In genomic region chr1:51888046-51888813, GRCm38 (mm10) we compare ENCODE assay signal across 13 mouse cellular contexts. TPM values are rescaled to one million over a fixed set of nuclear protein-coding genes. Genes with fewer than 3 reads are reported as not detected.
A peak's percentile ranks its signal among the peaks of the same experiment; 100 is the strongest.
DNase-seq lines count a peak whose midpoint lies in the region; ATAC-seq lines count a peak whose summit lies in the region.
"Had no signal": no experiment of that assay in that cellular context is flagged by ENCODE, and none has a peak within 500 bp of the region (broad histone marks: within the 10 kb centered on the region; RNA-seq: fewer than 3 reads in every experiment).

No protein-coding gene starts in this region.

- no peaks in the 10 kb centered on the region for H3K27me3 ChIP-seq in forebrain, embryonic 10.5 days (ENCODE audit: poor library complexity, severe bottlenecking)
- H3K27me3 ChIP-seq in forebrain, embryonic 16.5 days (replicated peaks; ENCODE audit: control insufficient read depth, insufficient read depth, low read length) = no peaks in the 10 kb centered on the region
- H3K27me3 ChIP-seq in neural tube, embryonic 11.5 days (ENCODE audit: control insufficient read depth, insufficient read depth, low read length) = no peaks in the 10 kb centered on the region
- H3K27me3 ChIP-seq in hindbrain, embryonic 16.5 days (replicated peaks; ENCODE audit: control insufficient read depth, insufficient read depth, low read length) = no peaks in the 10 kb centered on the region

- H3K4me2 ChIP-seq in forebrain, embryonic 16.5 days (ENCODE audit: low read length) = no peak overlapping the region
- H3K4me2 ChIP-seq in neural tube, embryonic 11.5 days (ENCODE audit: low read depth) = no peak overlapping the region
- H3K4me2 ChIP-seq in hindbrain, embryonic 16.5 days (ENCODE audit: low read length) = no peak overlapping the region

- ATAC-seq in forebrain, embryonic 16.5 days = no peak
- ATAC-seq in neural tube, embryonic 11.5 days (ENCODE audit: insufficient read depth, low FRiP score, low TSS enrichment) = peak; percentile 64
- peak; percentile 62; the same call in 1 of the 2 replicates for ATAC-seq in hindbrain, embryonic 16.5 days
- ATAC-seq in erythroblast, adult 5-6 weeks (replicated peaks; ENCODE audit: low FRiP score, poor library complexity, severe bottlenecking) = no peak
- ATAC-seq: liver, postnatal 0 days had no signal

- peaks cover 1% of the 10 kb centered on the region; the same call in 1 of the 2 replicates for H3K36me3 ChIP-seq in forebrain, embryonic 10.5 days (replicated peaks)
- H3K36me3 ChIP-seq in forebrain, embryonic 16.5 days (ENCODE audit: control insufficient read depth, insufficient read depth) = no peaks in the 10 kb centered on the region
- no peaks in the 10 kb centered on the region for H3K36me3 ChIP-seq in neural tube, embryonic 11.5 days (ENCODE audit: control insufficient read depth, insufficient read depth, low read length)
- H3K36me3 ChIP-seq in hindbrain, embryonic 16.5 days (ENCODE audit: control insufficient read depth, insufficient read depth, low read length) = no peaks in the 10 kb centered on the region

- WGBS in forebrain, embryonic 10.5 days = 87% methylated on average over 9 of the region's 9 CpGs
- WGBS in forebrain, embryonic 16.5 days = 82% methylated on average over 9 of the region's 9 CpGs
- WGBS in neural tube, embryonic 11.5 days = 51% methylated on average over 9 of the region's 9 CpGs
- WGBS in hindbrain, embryonic 16.5 days = 62% methylated on average over 9 of the region's 9 CpGs

- H3K4me1 ChIP-seq in forebrain, embryonic 10.5 days = peaks cover 21% of the 10 kb centered on the region
- peaks cover 8% of the 10 kb centered on the region; the same call in 1 of the 2 replicates for H3K4me1 ChIP-seq in forebrain, embryonic 16.5 days (replicated peaks; ENCODE audit: control insufficient read depth, insufficient read depth, low read length)
- peaks cover 10% of the 10 kb centered on the region; the same call in 1 of the 2 replicates for H3K4me1 ChIP-seq in neural tube, embryonic 11.5 days (ENCODE audit: control insufficient read depth, insufficient read depth, low read length)
- H3K4me1 ChIP-seq in hindbrain, embryonic 16.5 days (ENCODE audit: control insufficient read depth, insufficient read depth, low read depth, low read length) = peaks cover 9% of the 10 kb centered on the region

- no peaks in the 10 kb centered on the region for H3K9me3 ChIP-seq in forebrain, embryonic 10.5 days
- H3K9me3 ChIP-seq in forebrain, embryonic 16.5 days (ENCODE audit: control insufficient read depth, low read length) = no peaks in the 10 kb centered on the region
- H3K9me3 ChIP-seq in neural tube, embryonic 11.5 days (ENCODE audit: control insufficient read depth, low read length) = no peaks in the 10 kb centered on the region
- H3K9me3 ChIP-seq in hindbrain, embryonic 16.5 days (ENCODE audit: control insufficient read depth, low read length) = no peaks in the 10 kb centered on the region

- DNase-seq in forebrain, embryonic 10.5 days (ENCODE audit: extremely low spot score, low spot score) = no peak
- peak; percentile 29 for DNase-seq in neural tube, embryonic 11.5 days (ENCODE audit: low spot score)
- no peak for DNase-seq in neural tube, embryonic 10.5 days (ENCODE audit: extremely low spot score, low spot score)
- DNase-seq in layer of hippocampus, adult 8-10 months (ENCODE audit: low spot score in 2 of 2) = no peak
- no peak for DNase-seq in right cerebral cortex, postnatal 10 days (ENCODE audit: low spot score in 2 of 2)
- DNase-seq: cerebellum, adult 9-10 months; heart, adult 2 months; kidney, adult 9 months; liver, postnatal 0 days; lung, postnatal 4 days had no signal

- H3K4me3 ChIP-seq in forebrain, embryonic 10.5 days = no peak overlapping the region
- H3K4me3 ChIP-seq in forebrain, embryonic 16.5 days (replicated peaks; ENCODE audit: low read length) = no peak overlapping the region
- H3K4me3 ChIP-seq in neural tube, embryonic 11.5 days (ENCODE audit: low read depth, low read length) = no peak overlapping the region
- no peak overlapping the region for H3K4me3 ChIP-seq in hindbrain, embryonic 16.5 days (ENCODE audit: low read length)
- H3K4me3 ChIP-seq: heart, adult 2 months had no signal

- H3K27ac ChIP-seq in forebrain, embryonic 10.5 days = 0 out of 2 replicates have a peak overlapping the region, but pooled peaks have one; percentile 11
- H3K27ac ChIP-seq in forebrain, embryonic 16.5 days (ENCODE audit: low read length) = no peak overlapping the region
- H3K27ac ChIP-seq in neural tube, embryonic 11.5 days (ENCODE audit: low read depth, low read length) = no peak overlapping the region
- H3K27ac ChIP-seq in hindbrain, embryonic 16.5 days (ENCODE audit: low read depth, low read length) = no peak overlapping the region
- H3K27ac ChIP-seq: heart, adult 2 months had no signal

- no peak overlapping the region for H3K9ac ChIP-seq in forebrain, embryonic 16.5 days (replicated peaks; ENCODE audit: low read depth, low read length)
- no peak overlapping the region for H3K9ac ChIP-seq in neural tube, embryonic 11.5 days (ENCODE audit: low read length)
- no peak overlapping the region for H3K9ac ChIP-seq in hindbrain, embryonic 16.5 days (ENCODE audit: low read depth, low read length)
- H3K9ac ChIP-seq: liver, postnatal 0 days had no signal

RNA-seq across cellular contexts. Expression of gene Myo1b, which starts 27.6 kb away (rescaled TPM):
- polyA plus RNA-seq in forebrain, embryonic 10.5 days (2016; fragmentation: Nextera tagmentation; extraction: Ambion mirVana) = 77.5 and 82.0 TPM in 2 replicates
- 79.4 and 98.0 TPM in 2 replicates for polyA plus RNA-seq in forebrain, embryonic 16.5 days (2015; fragmentation: Nextera tagmentation; extraction: Ambion mirVana)
- 112 TPM in 2 replicates for polyA plus RNA-seq in neural tube, embryonic 11.5 days (2014; fragmentation: Nextera tagmentation; extraction: Ambion mirVana)
- polyA plus RNA-seq in hindbrain, embryonic 16.5 days (2015; fragmentation: Nextera tagmentation; extraction: Ambion mirVana) = 43.2 and 53.8 TPM in 2 replicates
- 0.63 TPM in 1 of 2 replicates, not detected in the other for total RNA-seq in erythroblast, adult 5-6 weeks (2015; ENCODE audit: low replicate concordance)
- total RNA-seq in erythroblast, adult 5-6 weeks (2017; ENCODE audit: low replicate concordance) = 1.1 and 3.5 TPM in 2 replicates
- 10 to 100 TPM; 12.4 to 14.7 (median 13.6) TPM for total RNA-seq in layer of hippocampus, adult 8-10 months (2022)

Comparison
In these comparisons a context has a peak if more than half of its experiments do, and no peak if none do; other contexts are left out.
1. ATAC-seq: peak in neural tube, embryonic 11.5 days (single experiment) and hindbrain, embryonic 16.5 days (single experiment); none in forebrain, embryonic 16.5 days (single experiment) and erythroblast, adult 5-6 weeks (single experiment).